Mouse (Mus musculus): Measurements from ENCODE around the gene Emilin2.
"Not testable (repeated sequence)": the region's sequence is repeated elsewhere in the genome, so short reads cannot be mapped to it uniquely, and the experiment has no call there.

The Emilin2 gene

DNA sequence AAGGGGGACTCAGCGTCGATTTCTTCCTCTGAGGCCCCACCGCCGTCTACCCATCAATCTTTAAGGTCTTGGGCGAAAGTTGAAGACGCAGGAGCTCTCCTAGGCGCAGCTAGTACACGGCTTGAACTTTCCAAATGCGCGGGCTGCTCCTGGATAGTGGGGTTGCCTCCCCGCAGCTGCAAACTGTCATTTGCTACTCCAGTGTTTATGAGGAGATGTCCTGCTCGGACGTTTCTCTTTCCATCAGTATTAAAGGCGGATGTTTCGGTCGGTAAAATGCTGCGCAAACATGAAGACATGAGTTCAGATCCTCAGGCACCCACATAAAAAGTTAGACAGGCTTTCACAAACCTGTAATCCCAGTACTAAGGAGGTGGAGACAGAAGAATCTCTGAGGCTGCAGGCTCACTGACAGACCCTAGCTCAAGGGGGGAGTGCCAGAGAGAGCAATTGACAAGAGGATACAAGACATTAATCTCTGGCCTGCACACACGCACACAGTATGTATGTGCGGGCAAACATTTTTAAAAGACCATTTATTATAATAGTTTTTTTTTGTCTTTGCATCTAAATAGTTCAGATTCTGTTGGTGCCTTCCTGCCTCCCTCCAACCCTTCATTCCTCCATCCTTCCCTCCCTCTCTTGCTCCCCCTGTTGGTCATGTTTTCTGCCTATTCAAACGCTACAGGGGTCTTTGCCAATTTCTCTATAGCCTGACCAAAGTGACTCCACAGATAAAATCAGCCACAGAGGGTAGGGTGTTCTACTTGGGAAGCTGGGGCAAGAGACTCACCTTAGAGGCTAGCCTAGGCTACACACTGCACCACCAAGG, at the start of gene Emilin2:
Emilin2 (minus strand) TSS at position 639 of the 832 bp plus-strand sequence.
- peak; percentile 68 for DNase-seq (ENCODE audit: extremely low spot score)

DNA sequence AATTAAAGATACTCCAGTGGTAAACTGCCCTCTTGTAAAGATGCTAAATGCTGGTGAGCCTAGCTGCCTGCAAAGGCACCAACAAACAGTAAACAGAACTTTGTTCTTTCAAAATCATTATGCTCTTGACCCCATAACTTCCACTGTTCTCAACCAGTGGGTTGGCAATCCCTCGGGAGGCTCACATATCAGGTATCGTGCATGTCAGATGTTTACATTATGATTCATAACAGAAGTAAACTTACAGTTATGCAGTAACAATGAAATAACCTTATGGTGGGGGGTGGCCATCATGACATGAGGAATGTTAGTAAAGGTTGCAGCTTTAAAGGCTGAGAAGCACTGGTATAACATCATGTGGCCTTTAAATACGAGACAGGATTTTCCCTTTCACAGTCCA, 43.7 kb upstream of the Emilin2 start:
- DNase-seq (ENCODE audit: extremely low spot score): no peak

DNA sequence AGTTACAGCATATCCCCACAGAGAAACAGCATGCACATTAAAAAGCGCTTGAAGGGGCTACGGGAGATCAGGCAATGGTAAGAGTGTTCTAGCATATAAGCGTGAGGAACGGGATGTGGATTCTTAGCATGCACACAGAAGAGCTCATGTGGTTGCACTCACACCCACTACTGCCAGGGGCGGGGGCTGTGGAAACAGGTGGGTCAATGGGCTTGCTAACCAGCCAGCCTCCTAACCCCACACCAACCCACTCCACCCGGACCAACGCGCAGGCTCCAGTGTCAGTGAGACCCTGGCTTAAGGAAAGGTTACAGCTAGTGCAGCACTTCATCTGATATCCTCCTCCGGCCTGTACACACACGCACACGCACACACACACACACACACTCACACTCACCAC, 42.4 kb upstream of the Emilin2 start:
- DNase-seq (ENCODE audit: extremely low spot score): no peak

DNA sequence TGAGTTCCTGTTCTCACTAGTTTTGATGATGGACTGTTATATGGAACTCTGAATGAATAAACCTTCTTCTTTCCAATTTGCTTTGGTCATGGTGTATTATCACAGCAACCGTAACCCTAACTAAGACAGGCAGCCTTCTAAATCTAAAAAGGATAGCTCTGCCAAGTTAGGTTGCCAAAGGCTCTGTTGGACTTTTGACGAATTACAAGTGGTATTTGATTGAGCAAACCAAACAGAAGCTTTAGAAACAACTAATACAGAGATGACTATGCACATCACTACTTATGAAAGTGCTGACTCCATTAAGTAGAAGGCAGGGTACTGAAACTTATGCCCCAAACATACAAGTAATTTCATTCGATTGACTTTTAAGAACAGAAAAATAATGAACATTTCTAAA, 36.4 kb upstream of the Emilin2 start:
- no peak for DNase-seq (ENCODE audit: extremely low spot score)

DNA sequence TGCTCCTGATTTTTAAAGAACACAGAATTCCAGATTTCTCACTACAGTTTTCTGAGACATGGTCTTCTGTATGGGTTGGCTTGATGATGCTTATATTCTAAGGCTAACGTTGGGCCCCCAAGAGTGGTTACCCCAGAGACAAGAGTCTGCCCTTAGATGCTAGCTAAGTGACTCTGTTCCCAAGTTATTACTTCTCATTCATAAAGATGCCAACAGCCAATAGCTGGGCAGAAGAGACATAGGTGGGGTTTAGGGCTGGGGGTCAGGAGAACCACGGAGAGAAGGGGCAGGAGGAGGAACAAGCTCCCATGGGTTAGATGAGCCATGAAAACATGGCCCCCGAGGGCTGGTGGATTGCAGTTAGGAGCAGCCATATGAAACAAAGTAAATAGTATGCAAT, 30.2 kb upstream of the Emilin2 start:
- DNase-seq (ENCODE audit: extremely low spot score): no peak

DNA sequence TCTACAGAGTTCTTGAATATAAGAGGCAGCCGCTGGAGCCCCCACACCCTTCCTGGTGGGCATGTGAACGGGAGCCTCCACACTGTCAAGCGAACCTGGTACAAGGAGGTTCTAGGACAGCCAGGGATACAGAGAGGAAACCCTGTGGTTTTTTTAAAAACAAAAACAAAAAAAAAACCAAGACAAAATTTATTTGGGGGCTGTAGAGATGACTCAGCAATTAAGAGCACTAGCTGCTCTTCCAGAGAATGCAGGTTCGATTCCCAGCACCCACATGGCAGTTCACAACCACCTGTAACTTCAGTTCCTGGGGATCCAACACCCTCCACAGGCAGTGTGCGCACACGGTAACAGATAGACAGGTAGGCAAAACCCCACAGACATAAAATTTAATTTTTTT, 26.8 kb upstream of the Emilin2 start:
- no peak for DNase-seq (ENCODE audit: extremely low spot score)

DNA sequence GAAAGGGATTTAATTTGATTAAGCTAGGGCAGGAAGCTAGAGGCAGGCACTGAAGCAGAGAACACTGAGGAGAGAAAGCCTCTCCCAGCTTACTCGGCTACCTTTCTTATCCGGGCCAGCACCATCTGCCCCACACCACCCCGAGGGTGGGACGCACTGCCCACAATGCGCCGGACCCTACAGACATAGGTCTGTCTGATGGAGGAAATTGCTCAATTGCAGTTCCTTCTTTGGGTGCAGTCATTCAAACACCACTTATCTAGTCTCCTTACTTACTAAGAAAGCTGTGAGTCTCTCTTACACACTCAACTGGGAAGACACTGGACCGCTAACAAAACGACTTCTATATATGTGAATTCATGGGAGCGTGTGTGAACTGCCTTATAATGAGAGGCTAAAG, 25.8 kb upstream of the Emilin2 start:
- DNase-seq (ENCODE audit: extremely low spot score): no peak

DNA sequence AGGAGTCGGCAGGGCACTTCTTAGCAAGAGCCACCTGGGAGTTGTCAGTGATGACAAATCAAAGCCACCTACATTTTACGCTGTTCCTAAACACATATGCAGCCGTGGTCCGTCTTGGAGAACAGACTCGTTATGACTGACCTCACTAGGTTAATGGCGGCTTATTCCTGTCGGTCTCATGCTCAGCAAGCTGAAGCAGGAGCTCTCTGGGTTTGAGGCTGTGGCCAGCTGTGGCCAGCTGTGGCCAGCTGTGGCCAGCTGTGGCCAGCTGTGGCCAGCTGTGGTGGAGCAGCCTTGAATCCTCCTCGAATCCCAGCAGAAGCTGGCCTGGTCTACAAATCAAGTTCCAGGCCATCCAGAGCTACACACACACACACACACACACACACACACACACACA, 24.6 kb upstream of the Emilin2 start:
- DNase-seq (ENCODE audit: extremely low spot score): no peak

DNA sequence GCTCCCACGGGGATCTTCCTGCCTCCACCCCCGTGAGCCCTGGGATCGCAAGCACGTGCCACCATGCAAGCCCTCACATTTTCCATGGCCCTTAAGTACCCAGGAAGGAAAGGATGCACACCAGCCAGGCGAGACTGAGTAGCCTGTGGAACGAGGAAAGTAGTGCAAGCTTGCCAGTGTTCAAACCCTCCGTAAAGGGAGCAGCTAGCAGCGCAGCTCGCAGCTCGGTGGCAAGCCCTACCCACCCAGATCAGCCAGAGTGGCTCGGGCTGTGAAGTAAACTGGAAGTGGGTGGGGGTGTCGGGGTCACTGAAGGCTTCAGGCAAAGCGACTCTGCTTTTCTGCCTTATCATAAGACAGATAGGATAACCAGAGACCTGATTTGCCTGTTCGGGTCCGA, 20.5 kb upstream of the Emilin2 start:
- no peak for DNase-seq (ENCODE audit: extremely low spot score)

DNA sequence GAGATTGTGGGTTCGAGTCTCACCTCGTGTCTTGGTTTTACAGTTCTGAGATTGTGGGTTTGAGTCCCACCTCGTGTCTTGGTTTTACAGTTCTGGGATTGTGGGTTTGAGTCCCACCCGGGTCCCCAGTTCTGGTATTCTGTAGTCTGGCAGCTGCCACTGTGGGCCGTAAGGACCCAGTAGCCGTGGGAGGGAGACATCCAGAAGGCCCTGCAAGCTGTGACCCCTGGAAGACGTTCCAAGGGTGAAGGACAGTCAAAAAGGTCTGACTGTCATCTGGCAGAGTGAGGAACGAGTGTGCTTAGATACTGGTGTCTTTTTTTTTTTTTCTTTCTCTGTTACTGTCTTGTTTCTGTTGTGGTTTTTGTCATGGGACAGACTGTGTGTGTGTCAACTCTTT, 9.0 kb upstream of the Emilin2 start:
- DNase-seq (ENCODE audit: extremely low spot score): not testable (repeated sequence)

DNA sequence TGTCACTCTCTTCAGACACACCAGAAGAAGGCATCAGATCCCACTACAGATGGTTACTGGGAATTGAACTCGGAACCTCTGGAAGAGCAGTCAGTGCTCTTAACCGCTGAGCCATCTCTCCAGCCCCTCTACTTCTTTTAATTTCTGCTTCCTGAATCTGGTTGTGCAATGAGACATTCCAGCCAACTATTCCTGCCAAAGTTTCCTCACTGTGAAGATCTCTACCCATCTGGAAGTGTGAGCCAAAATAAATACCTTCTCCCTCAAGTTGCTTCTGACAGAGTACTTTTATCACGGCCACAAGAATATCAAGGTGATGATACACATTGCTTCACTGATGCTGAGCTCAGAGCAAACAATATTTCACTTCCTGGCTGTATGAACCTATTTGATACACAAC, 7.6 kb upstream of the Emilin2 start:
- DNase-seq (ENCODE audit: extremely low spot score): no peak

DNA sequence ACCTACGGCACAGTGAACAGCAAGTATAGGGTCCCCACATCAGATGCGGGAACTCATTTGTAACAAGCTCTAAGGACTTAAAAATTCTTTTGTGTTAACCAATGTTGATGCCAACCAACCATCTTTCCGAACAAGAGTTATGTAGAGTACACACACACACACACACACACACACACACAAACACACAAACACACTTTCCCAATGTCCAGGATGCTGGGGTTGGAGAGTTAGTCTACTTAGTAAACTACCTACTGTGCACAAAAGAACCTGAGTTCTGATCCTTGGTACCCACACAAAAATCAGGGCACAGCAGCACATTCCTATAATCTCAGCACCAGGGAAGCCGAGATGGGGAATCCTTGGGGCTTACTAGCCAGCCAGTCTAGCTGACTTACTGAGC, 5.8 kb upstream of the Emilin2 start:
- DNase-seq (ENCODE audit: extremely low spot score): no peak

DNA sequence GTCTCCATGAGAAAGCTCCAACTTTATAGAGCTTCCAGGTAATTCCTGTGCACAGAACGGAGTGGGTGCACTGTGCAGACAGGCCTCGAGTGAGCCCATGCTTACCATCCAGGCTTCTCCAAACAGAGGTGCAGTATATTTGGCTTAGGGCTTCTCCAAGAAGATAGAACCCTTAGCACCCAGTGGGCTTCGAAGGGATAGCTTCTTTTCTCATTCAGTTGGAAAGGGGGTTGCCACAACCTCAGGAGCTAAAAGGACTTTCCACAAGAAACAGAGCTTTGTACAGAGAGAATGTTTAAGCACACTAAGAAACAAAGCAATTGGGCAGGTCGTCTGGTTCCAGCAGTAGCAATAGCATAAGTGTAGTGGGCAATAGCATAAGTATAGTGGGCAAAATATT, 2.5 kb upstream of the Emilin2 start:
- no peak for DNase-seq (ENCODE audit: extremely low spot score)

DNA sequence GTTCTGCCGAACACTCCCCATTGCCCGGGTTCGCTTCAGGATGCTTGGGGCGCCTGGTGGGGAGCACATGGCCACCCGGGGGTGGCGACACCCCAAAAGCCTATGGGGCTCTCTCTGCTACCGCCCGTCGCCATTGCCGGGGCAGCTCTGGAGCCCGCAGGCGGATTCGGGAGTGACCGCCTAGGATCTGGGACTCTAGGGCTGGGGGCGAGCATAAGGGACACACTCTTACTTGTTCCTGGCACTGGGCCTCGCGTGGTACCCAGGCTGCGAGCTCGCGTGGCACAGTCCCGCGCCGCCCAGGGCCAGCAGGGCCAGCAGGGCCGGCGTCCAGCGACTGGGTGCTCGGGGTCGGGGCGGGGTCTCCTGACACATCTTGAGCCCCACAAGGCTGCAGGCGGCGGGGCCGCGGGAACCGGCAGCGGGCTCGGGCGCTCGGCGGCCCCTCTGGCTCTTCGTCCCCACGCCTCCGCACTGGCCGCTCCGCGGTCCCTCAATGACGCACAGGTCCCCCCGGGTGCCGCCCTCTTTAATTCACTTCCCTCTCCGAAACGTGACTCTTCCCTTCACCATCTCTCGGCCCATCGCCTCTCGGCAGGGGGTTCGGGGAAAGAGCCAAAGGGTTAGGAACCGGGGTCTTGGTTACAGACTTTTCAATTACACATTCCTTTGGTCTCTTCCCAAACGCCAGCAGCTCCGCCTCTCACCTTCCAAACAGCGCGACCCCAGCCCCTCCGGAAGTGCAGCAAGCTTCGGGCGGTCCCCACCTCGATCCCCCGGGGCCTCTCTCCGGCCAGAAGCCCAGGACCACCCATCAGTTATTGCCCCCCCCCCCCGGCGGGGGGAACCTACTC, 1.1 kb downstream of the Emilin2 start:
- peak; percentile 74 for DNase-seq (ENCODE audit: extremely low spot score)

DNA sequence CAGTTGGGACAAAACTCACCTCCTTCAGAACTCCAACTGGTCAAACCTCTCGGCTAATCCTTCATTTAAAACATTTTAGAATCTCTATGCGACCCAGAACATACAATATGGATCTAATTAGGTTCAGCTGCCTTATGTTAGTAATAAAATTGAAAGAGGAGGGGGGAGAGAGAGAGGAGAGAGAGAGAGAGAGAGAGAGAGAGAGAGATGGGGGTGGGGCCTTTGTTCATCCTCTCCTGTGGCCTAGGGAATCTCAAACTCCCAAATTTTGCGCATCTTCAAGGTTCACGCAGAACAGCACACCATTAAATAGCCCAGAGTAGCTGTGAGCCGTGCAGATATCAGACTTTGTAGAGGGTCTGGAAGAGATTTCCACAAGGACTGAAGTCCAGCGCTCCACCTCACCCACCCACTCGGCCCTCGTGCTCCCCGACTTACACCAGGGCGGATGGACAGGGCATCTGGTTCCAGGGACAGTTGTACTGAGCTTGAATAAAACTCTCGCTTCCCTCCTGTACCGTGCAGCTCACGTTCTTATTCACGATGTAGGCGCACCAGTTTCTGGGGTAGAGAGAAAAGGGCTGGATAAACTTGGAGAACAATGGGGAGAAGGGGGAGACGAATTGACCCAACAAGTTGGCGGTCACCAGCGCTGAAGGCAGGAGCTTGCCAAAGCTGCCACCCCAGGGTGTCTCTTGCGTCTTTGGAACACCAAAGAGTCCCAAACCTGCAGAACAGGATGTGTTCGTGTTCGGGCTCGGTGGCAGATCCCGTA, 1.9 kb downstream of the Emilin2 start:
- DNase-seq (ENCODE audit: extremely low spot score): peak; percentile 63

DNA sequence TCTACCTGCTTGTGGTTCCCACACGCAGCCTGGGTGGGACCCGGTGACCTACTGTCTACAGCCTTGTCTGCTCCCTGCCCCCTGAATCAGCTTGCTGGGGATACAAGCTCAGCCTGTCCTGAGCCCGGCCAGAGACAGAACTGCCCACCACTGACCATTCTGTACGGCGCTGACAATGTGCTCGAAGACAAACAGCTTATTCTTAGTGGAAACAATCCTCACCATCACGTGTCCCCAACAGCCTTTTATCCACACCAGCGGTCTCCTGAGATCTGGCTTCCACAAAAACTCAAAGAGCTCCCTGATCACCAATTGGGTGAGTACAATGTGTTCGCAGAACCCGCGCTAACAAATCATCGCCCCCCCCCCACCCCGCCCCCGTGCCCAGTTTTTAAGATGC, 2.6 kb downstream of the Emilin2 start:
- DNase-seq (ENCODE audit: extremely low spot score): peak; percentile 56

DNA sequence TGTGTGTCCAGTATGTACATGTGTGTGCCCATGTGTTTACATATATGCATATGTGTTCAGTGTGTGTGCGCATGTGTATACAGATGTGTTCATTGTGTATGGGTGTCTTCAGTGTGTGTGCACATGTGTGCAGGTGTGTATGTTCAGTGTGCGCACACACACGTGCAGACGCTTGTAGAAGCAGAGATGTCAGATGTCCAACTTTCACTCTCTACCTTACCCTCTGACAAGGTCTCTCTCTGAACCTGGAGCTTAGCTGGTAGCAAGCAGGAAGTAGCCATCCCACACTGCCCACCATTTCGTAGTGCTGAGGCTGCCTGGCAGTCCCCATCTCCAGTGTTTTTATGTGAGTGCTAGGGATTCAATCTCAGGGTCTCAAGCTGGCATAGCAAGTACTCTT, 3.5 kb downstream of the Emilin2 start:
- no peak for DNase-seq (ENCODE audit: extremely low spot score)

DNA sequence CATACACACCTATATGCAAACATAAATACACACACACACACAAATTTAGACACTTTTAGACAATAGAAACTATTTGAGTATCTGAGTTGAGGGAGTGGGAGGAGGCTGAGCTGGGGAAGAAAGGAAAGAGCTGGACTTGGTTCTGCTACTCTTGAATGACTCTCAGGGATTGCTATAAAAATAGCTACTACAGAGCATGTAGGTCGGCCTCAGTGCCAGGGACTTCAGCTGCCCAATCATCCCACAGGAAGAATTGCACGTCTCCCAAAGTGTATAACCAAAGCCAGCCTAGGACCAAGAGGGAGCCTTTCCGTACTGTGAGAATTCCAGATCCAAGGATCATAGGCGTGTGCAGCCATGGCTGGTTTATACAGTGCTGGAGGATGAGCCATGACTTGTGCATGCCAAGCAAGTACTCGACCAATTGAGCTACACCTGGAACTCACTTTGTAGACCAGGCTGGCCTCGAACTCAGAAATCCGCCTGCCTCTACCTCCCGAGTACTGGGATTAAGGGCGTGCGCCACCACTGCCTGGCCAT, 4.5 kb downstream of the Emilin2 start:
- DNase-seq (ENCODE audit: extremely low spot score): no peak

DNA sequence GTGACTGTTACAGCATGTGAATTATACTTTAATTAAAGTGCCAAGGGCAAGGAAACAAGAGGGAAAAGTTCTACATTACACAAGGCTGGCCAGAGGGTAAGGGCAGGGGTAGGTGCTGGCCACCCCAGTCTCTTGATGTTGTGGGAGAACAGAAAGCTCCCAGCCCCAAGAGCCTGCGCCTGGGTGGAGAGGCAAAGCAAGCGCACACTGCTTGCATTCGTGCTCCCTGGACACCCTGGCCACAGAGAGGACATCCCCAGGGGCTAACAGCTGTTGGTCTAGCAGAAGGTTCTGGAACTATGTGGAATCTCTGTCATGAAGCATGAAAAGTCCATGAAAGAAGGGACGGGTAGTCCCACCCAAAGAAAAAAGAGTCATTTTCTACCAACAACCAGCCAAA, 5.1 kb downstream of the Emilin2 start:
- DNase-seq (ENCODE audit: extremely low spot score): no peak

DNA sequence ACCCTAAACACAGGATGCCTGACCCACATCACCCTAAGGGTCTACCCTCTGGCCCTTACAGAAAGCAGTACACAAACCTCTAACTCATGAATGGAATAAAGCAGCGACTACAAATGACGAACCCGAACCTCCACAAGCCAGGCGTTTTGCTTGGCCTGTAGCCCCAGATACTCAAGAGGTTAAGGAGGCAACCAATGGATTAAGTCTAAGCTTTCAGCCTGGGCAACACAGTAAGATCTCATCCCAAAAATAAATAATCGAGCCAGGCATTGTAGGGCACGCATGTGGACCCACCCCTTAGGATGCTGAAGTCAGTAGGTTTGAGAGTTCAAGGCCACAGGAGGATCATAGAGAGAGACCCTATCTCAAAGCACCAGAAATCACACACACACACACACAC, 5.7 kb downstream of the Emilin2 start:
- DNase-seq (ENCODE audit: extremely low spot score): no peak

DNA sequence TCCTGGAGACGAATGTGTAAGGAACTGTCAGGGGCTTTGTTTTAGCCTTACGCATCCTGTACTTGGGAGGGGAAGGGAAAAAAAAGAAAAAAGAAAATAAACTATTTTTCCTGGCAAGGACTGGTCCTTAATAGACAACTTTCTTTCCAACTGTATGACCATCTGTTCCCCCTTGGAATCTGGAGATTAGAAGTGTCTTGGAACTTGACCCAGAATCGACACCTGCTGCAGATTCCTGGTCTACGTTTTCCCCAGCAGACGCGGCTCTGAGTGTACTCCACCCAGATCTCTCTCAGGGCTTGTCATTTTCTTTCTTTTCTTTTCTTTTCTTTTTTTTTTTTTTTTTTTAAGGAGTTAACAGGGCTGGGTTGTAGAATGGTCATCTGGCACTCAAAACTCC, 8.3 kb downstream of the Emilin2 start:
- DNase-seq (ENCODE audit: extremely low spot score): no peak

DNA sequence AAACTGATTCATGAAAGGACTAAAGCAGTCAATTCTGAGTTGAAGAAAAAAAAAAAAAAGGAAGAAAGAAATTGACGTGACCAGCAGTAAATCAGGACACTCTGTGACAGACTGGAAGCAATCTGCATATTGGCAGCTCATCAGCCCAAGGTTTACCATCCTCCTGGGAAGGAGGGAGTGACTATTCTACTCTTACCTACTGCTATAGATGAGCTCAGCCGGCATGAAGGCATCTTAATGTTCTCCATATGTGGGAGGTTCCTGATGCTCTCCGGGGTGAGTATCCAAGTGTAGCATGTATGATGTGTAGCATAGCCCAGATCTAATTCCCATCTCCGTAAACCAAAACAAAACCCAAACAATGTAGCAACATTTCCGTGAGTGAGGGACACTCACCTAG, 10.4 kb downstream of the Emilin2 start:
- DNase-seq (ENCODE audit: extremely low spot score): no peak

All from embryo, embryonic 9.5 days (tissue).